Mouse (Mus musculus) liver, postnatal 0 days (tissue): ENCODE results near the gene Cxcl12.

Experiments used
- CTCF ChIP-seq: sonication (generic); IDR thresholded peaks from 2 replicates; pipeline ENCODE4 v1.5.1; 2016; ENCODE audit warnings: antibody characterized with exemption, low read depth
- EP300 ChIP-seq: IDR thresholded peaks from 2 replicates; pipeline ENCODE4 v1.6.1; 2016; ENCODE audit warnings: antibody characterized with exemption, low read depth, mild to moderate bottlenecking

DNA sequence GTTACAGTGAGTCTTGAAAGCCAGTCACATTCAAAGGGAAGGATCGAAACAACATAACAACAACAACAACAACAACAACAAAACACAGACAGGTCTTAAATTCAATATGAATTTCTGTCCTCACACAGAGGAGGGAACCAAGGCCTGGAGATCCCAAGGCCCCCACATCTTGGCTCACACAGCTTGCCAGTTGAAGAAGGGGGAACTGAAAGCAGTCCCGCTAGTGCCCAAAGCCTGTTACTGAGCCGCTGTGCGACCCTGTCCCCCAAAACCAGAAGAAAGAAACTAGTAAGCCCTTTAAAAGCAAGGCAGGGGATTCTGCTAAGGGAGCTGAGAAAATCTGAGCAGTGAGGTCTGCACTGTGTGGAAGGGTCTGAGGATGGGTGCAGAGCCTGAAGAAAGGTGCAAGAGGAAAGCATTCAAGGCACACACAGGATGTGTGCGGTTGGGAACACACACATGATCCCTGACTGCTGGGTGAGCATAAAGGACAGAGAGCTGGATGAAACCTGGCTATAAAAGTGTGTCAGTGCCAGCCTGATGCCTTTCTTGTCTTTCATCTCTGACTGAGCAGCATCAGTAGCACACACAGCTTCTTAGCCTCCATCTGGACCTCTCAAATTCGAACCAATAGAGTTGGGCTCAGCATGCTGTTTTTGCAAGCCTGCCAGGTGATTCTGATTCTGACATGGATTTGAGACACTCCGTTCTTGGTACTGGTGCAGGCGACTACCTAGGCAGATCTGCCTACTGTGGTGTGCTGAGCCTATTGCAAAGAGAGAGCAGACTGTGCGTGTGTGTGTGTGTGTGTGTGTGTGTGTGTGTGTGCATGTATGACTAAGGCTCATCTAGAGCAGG is 50.3 kb downstream of the Cxcl12 start:
- TF ChIP-seq EP300 (no peak), CTCF (no peak)
